Mouse (Mus musculus): ENCODE results near the gene Gm49336. TPM values are rescaled to one million over a fixed set of nuclear protein-coding genes. Genes with fewer than 3 reads are reported as not detected.

The Gm49336 gene
- 11.3 and 19.7 TPM in 2 replicates for polyA plus RNA-seq (2012; rRNA removed; ENCODE audit: low replicate concordance)

GRCm38 (mm10) chr14:60251281-60252003 lies at the start of gene Gm49336, which contains the start of gene Nupl1:
Gene Gm49336 (minus strand): TSS chr14:60251507.
Gene Nupl1 (minus strand): TSS chr14:60251431.

GRCm38 (mm10) chr14:60264990-60265876 lies 13.9 kb upstream of the Gm49336 start, which contains the start of gene Mtmr6:
Gene Mtmr6 (plus strand): TSS chr14:60265228.

GRCm38 (mm10) chr14:60196884-60197283 lies 54.4 kb downstream of the Gm49336 start, which contains the start of gene Atp8a2:
Gene Atp8a2 (minus strand): TSS chr14:60197179.

Other genes with a start within 250 kb of the Gm49336 start
- 0.24 and 0.72 TPM in 2 replicates for gene Atp8a2, start 54.3 kb downstream of the Gm49336 start, polyA plus RNA-seq (2012; rRNA removed; ENCODE audit: low replicate concordance)
- gene Nupl1, start 76 bp downstream of the Gm49336 start, polyA plus RNA-seq (2012; rRNA removed; ENCODE audit: low replicate concordance): 0.06 TPM in 1 of 2 replicates, not detected in the other
- gene Mtmr6, start 13.7 kb upstream of the Gm49336 start, polyA plus RNA-seq (2012; rRNA removed; ENCODE audit: low replicate concordance): 28.2 and 33.2 TPM in 2 replicates
- 0.09 and 0.81 TPM in 2 replicates for gene Amer2, start 121.8 kb upstream of the Gm49336 start, polyA plus RNA-seq (2012; rRNA removed; ENCODE audit: low replicate concordance)